Mouse (Mus musculus): ENCODE data around the gene Sdr9c7. TPM values are rescaled to one million over a fixed set of nuclear protein-coding genes. Genes with fewer than 3 reads are reported as not detected.
A peak's percentile ranks its signal among the peaks of the same experiment; 100 is the strongest.

Gene Sdr9c7
- polyA plus RNA-seq, 1 experiment from 2014 or later, result 24.6 TPM

GRCm38 (mm10) chr10:127917651-127918050 is 19.3 kb downstream of the Sdr9c7 start:
- Histone ChIP-seq H3K9me3 (ENCODE audit: control insufficient read depth, low read length) (no peaks in the 10 kb centered on the region), H3K27me3 (ENCODE audit: control insufficient read depth, insufficient read depth, low read length) (no peaks in the 10 kb centered on the region), H3K36me3 (ENCODE audit: control insufficient read depth, insufficient read depth, low read length) (no peaks in the 10 kb centered on the region), H3K27ac (replicated peaks) (no peak overlapping the region), H3K4me3 (ENCODE audit: low read depth, low read length) (no peak overlapping the region), H3K9ac (ENCODE audit: low read length) (no peak overlapping the region), H3K4me1 (replicated peaks; ENCODE audit: control insufficient read depth, insufficient read depth) (no peaks in the 10 kb centered on the region), H3K4me2 (replicated peaks; ENCODE audit: low read depth) (no peak overlapping the region)
- 93% methylated on average over 5 of the region's 5 CpGs for WGBS
- TF ChIP-seq CTCF (IDR thresholded peaks at IDR 0.05; ENCODE audit: low read depth), result no peak
- no peak for TF ChIP-seq EP300 (optimal IDR thresholded peaks at IDR 0.05)
- DNase-seq (ENCODE audit: low spot score) (no peak), ATAC-seq (ENCODE audit: low FRiP score, low TSS enrichment) (no peak)

GRCm38 (mm10) chr10:127922241-127922640 is 23.9 kb downstream of the Sdr9c7 start:
- no peak overlapping the region for H3K4me2 ChIP-seq (replicated peaks; ENCODE audit: low read depth)
- TF ChIP-seq CTCF (IDR thresholded peaks at IDR 0.05; ENCODE audit: low read depth) (no peak), EP300 (optimal IDR thresholded peaks at IDR 0.05) (peak; percentile 62)

GRCm38 (mm10) chr10:127923024-127923423 is 24.7 kb downstream of the Sdr9c7 start:
- Histone ChIP-seq H3K4me2 (replicated peaks; ENCODE audit: low read depth) (no peak overlapping the region), H3K27me3 (ENCODE audit: control insufficient read depth, insufficient read depth, low read length) (no peaks in the 10 kb centered on the region), H3K9ac (ENCODE audit: low read length) (no peak overlapping the region), H3K9me3 (ENCODE audit: control insufficient read depth, low read length) (no peaks in the 10 kb centered on the region), H3K4me1 (replicated peaks; ENCODE audit: control insufficient read depth, insufficient read depth) (no peaks in the 10 kb centered on the region), H3K36me3 (ENCODE audit: control insufficient read depth, insufficient read depth, low read length) (no peaks in the 10 kb centered on the region), H3K27ac (replicated peaks) (no peak overlapping the region), H3K4me3 (ENCODE audit: low read depth, low read length) (no peak overlapping the region)
- ATAC-seq (ENCODE audit: low FRiP score, low TSS enrichment) (no peak), DNase-seq (ENCODE audit: low spot score) (no peak)
- TF ChIP-seq EP300 (optimal IDR thresholded peaks at IDR 0.05), result no peak
- WGBS, result 87% methylated on average over 8 of the region's 8 CpGs

More at GRCm38 (mm10) chr10:127922241-127922640, 23.9 kb downstream of the Sdr9c7 start:
- no peak overlapping the region for H3K27ac ChIP-seq (replicated peaks)
- ATAC-seq (ENCODE audit: low FRiP score, low TSS enrichment) (peak; percentile 84), DNase-seq (ENCODE audit: low spot score) (no peak)
- H3K36me3 ChIP-seq (ENCODE audit: control insufficient read depth, insufficient read depth, low read length), result no peaks in the 10 kb centered on the region
- no peak overlapping the region for H3K9ac ChIP-seq (ENCODE audit: low read length)
- 59% methylated on average over 1 of the region's 1 CpGs for WGBS
- H3K4me1 ChIP-seq (replicated peaks; ENCODE audit: control insufficient read depth, insufficient read depth), result no peaks in the 10 kb centered on the region
- H3K4me3 ChIP-seq (ENCODE audit: low read depth, low read length), result no peak overlapping the region
- no peaks in the 10 kb centered on the region for H3K9me3 ChIP-seq (ENCODE audit: control insufficient read depth, low read length)
- H3K27me3 ChIP-seq (ENCODE audit: control insufficient read depth, insufficient read depth, low read length), result no peaks in the 10 kb centered on the region

GRCm38 (mm10) chr10:127924597-127925378 is 26.5 kb downstream of the Sdr9c7 start:
- DNase-seq (ENCODE audit: low spot score), result no peak
- H3K27ac ChIP-seq (replicated peaks), result peak overlapping the region; percentile 73
- 52% methylated on average over 7 of the region's 7 CpGs for WGBS
- H3K36me3 ChIP-seq (ENCODE audit: control insufficient read depth, insufficient read depth, low read length), result no peaks in the 10 kb centered on the region
- H3K4me1 ChIP-seq (replicated peaks; ENCODE audit: control insufficient read depth, insufficient read depth), result no peaks in the 10 kb centered on the region
- H3K4me2 ChIP-seq (replicated peaks; ENCODE audit: low read depth), result no peak overlapping the region
- peak; percentile 67 for ATAC-seq (ENCODE audit: low FRiP score, low TSS enrichment)
- H3K9ac ChIP-seq (ENCODE audit: low read length), result no peak overlapping the region
- TF ChIP-seq EP300 (optimal IDR thresholded peaks at IDR 0.05) (peak; percentile 94), CTCF (IDR thresholded peaks at IDR 0.05; ENCODE audit: low read depth) (no peak)
- no peaks in the 10 kb centered on the region for H3K9me3 ChIP-seq (ENCODE audit: control insufficient read depth, low read length)
- H3K27me3 ChIP-seq (ENCODE audit: control insufficient read depth, insufficient read depth, low read length), result no peaks in the 10 kb centered on the region
- no peak overlapping the region for H3K4me3 ChIP-seq (ENCODE audit: low read depth, low read length)

GRCm38 (mm10) chr10:127927737-127928136 is 29.4 kb downstream of the Sdr9c7 start:
- H3K36me3 ChIP-seq (ENCODE audit: control insufficient read depth, insufficient read depth, low read length), result no peaks in the 10 kb centered on the region
- ATAC-seq (ENCODE audit: low FRiP score, low TSS enrichment) (no peak), DNase-seq (ENCODE audit: low spot score) (no peak)
- WGBS, result 31% methylated on average over 2 of the region's 2 CpGs
- H3K4me3 ChIP-seq (ENCODE audit: low read depth, low read length), result no peak overlapping the region
- TF ChIP-seq CTCF (IDR thresholded peaks at IDR 0.05; ENCODE audit: low read depth) (no peak), EP300 (optimal IDR thresholded peaks at IDR 0.05) (no peak)
- no peaks in the 10 kb centered on the region for H3K9me3 ChIP-seq (ENCODE audit: control insufficient read depth, low read length)
- no peaks in the 10 kb centered on the region for H3K4me1 ChIP-seq (replicated peaks; ENCODE audit: control insufficient read depth, insufficient read depth)
- no peak overlapping the region for H3K4me2 ChIP-seq (replicated peaks; ENCODE audit: low read depth)
- no peak overlapping the region for H3K27ac ChIP-seq (replicated peaks)
- H3K9ac ChIP-seq (ENCODE audit: low read length), result no peak overlapping the region
- no peaks in the 10 kb centered on the region for H3K27me3 ChIP-seq (ENCODE audit: control insufficient read depth, insufficient read depth, low read length)

GRCm38 (mm10) chr10:127932290-127932926 is 34.1 kb downstream of the Sdr9c7 start:
- no peaks in the 10 kb centered on the region for H3K27me3 ChIP-seq (ENCODE audit: control insufficient read depth, insufficient read depth, low read length)
- H3K9ac ChIP-seq (ENCODE audit: low read length), result no peak overlapping the region
- H3K4me3 ChIP-seq (ENCODE audit: low read depth, low read length), result no peak overlapping the region
- H3K4me1 ChIP-seq (replicated peaks; ENCODE audit: control insufficient read depth, insufficient read depth), result no peaks in the 10 kb centered on the region
- no peaks in the 10 kb centered on the region for H3K36me3 ChIP-seq (ENCODE audit: control insufficient read depth, insufficient read depth, low read length)
- WGBS, result 58% methylated on average over 8 of the region's 8 CpGs
- DNase-seq (ENCODE audit: low spot score), result no peak
- TF ChIP-seq EP300 (optimal IDR thresholded peaks at IDR 0.05) (no peak), CTCF (IDR thresholded peaks at IDR 0.05; ENCODE audit: low read depth) (no peak)
- ATAC-seq (ENCODE audit: low FRiP score, low TSS enrichment), result no peak
- H3K27ac ChIP-seq (replicated peaks), result no peak overlapping the region
- no peaks in the 10 kb centered on the region for H3K9me3 ChIP-seq (ENCODE audit: control insufficient read depth, low read length)
- H3K4me2 ChIP-seq (replicated peaks; ENCODE audit: low read depth), result no peak overlapping the region

Data from stomach, postnatal 0 days (tissue).